Mouse (Mus musculus) midbrain, embryonic 11.5 days (tissue): ENCODE measurements around the gene Uba7. TPM values are rescaled to one million over a fixed set of nuclear protein-coding genes. Genes with fewer than 3 reads are reported as not detected.

Experiments
- ATAC-seq: fragments of 200-750 bp; cut with Nextera tagmentation; 2 replicates; pipeline ENCODE4 v1.8.0; 2017; ENCODE audit warnings: moderate TSS enrichment, moderate library complexity; ENCODE audit not compliant: low FRiP score
- DNase-seq: peaks from one replicate; pipeline ENCODE4 v3.0.0; 2015; ENCODE audit warnings: low spot score; ENCODE audit errors: missing footprints
- H3K27ac ChIP-seq: fragments of 300-500 bp; sonication (generic); 2 replicates; pipeline ENCODE4 v1.5.1; 2014; ENCODE audit warnings: low read depth, low read length
- H3K27me3 ChIP-seq: fragments of 300-500 bp; sonication (generic); 2 replicates; pipeline ENCODE4 v1.6.1; 2014; ENCODE audit warnings: mild to moderate bottlenecking, low read length, moderate library complexity, mixed read lengths; ENCODE audit not compliant: control insufficient read depth, insufficient read depth
- H3K36me3 ChIP-seq: fragments of 300-500 bp; sonication (generic); 2 replicates; pipeline ENCODE4 v1.6.1; 2014; ENCODE audit warnings: mild to moderate bottlenecking, low read length, moderate library complexity, mixed read lengths; ENCODE audit not compliant: control insufficient read depth, insufficient read depth
- H3K4me1 ChIP-seq: fragments of 300-500 bp; sonication (generic); 2 replicates; pipeline ENCODE4 v1.6.1; 2014; ENCODE audit warnings: low read length; ENCODE audit not compliant: control insufficient read depth, insufficient read depth
- H3K4me2 ChIP-seq: fragments of 300-500 bp; sonication (generic); 2 replicates; pipeline ENCODE4 v1.6.1; 2014; ENCODE audit warnings: mild to moderate bottlenecking, moderate library complexity
- H3K4me3 ChIP-seq: fragments of 300-500 bp; sonication (generic); 2 replicates; pipeline ENCODE4 v1.5.1; 2014; ENCODE audit warnings: low read depth, low read length
- H3K9ac ChIP-seq: fragments of 300-500 bp; sonication (generic); 2 replicates; pipeline ENCODE4 v1.6.1; 2014; ENCODE audit warnings: low read length
- H3K9me3 ChIP-seq: fragments of 300-500 bp; sonication (generic); 2 replicates; pipeline ENCODE4 v1.6.1; 2016; ENCODE audit warnings: low read length; ENCODE audit not compliant: control insufficient read depth
- WGBS: fragments of 180-500 bp; shearing (Covaris S2); extraction: QIAGEN DNeasy Blood & Tissue Kit; methylation state at CpG from one replicate; pipeline ENCODE4 v1.1.7; 2014; 5-methylcytosine and 5-hydroxymethylcytosine counted together
- polyA plus RNA-seq: library from polyadenylated mRNA; unstranded; fragments of >200 nt; fragmentation: Nextera tagmentation; extraction: Ambion mirVana; gene quantifications from 2 replicates; pipeline ENCODE4 v1.2.1, GENCODE M21; 2014

The Uba7 gene
- polyA plus RNA-seq, 1 experiment from 2014 or later, result 7.5 TPM

DNA sequence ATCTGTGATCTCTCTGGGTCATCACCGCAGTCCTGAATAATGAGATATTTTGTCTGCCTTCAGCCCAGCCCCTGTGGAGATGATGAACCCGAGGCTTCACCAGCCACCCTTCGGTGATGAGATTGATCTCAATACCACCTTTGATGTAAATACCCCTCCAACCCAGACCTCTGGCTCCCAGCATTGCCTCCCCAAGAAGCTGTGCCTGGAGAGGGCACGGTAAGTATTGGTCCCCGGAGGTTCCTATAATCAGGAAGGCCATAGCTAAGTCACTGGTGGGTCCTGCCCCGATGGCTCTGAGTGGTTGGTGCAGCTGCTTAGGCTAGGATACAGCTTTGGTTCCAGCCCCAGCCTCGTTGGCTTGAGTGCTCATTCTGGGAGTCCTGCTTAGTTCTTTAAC, 6.8 kb upstream of the Uba7 start:
- ATAC-seq (no peak), DNase-seq (no peak)
- Histone ChIP-seq H3K27me3 (no peaks in the 10 kb centered on the region), H3K4me3 (no peak overlapping the region), H3K9ac (no peak overlapping the region), H3K4me2 (no peak overlapping the region), H3K36me3 (peaks cover 6% of the 10 kb centered on the region; the same call in 1 of the 2 replicates), H3K9me3 (no peaks in the 10 kb centered on the region), H3K27ac (no peak overlapping the region), H3K4me1 (no peaks in the 10 kb centered on the region)
- WGBS, result 93% methylated on average over 7 of the region's 7 CpGs

DNA sequence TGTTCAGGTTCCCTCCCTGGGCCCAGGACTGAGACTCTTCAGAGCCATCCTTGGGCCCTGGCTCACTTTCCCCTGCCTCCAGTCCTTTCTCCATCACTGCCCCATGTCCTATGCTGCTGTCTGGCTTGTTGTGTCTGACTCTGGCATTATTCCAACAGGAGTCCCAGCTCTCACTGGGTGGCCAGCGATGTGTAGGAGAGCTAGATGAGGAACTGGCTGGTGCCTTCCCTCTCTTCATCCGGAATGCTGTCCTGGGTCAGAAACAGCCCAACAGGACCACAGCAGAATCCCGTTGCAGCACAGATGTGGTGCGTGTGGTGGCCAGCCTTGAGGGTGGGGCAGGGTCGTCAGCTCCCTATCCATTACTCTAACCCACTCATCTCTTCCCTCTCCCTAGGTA, 5.0 kb upstream of the Uba7 start:
- no peak for ATAC-seq
- no peaks in the 10 kb centered on the region for H3K9me3 ChIP-seq
- peaks cover 6% of the 10 kb centered on the region; the same call in 1 of the 2 replicates for H3K36me3 ChIP-seq
- no peak overlapping the region for H3K4me2 ChIP-seq
- WGBS, result 94% methylated on average over 5 of the region's 5 CpGs
- no peak overlapping the region for H3K27ac ChIP-seq
- H3K9ac ChIP-seq, result no peak overlapping the region
- no peaks in the 10 kb centered on the region for H3K27me3 ChIP-seq
- DNase-seq, result no peak
- no peaks in the 10 kb centered on the region for H3K4me1 ChIP-seq
- no peak overlapping the region for H3K4me3 ChIP-seq

DNA sequence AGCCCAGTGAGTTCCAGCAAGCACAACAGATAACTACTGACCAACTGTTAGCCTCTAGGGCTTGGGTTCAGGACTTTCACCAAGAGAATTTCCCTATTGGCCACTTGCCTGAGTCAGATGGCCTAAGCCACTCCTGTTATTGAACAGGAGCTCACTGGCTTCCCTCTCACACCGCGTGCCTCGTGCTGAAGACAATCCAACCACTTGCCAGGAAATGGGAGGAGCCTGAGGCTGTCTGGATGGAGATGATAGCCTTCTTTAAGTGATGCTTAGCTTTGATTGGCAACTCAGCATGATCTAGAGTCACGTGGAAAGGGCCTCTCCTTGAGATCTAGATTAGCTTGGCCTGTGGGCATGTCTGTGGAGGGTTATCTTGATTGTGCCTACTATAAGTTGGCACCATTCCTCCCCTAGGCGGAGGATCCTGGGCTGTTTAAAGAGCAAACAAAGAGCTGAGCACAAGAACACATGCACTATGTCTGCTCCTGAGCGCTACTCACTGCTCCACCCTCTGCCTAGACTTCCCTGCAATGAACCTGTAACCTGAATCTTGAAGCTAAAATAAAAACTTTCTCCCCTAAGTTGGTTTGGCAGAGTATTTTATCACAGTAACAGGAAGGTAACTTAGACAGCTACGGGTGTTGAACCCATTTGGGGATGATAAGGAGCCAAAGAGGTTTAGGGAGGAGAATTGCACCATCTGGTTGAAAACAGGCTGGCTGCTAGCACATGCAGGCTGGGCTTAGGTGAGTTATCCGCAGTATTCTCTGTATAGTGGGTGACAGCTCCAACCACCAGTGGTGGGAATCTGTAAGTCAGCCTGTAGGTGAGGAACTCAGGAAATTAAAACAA, 3.4 kb upstream of the Uba7 start:
- 86% methylated on average over 8 of the region's 8 CpGs for WGBS
- no peak overlapping the region for H3K4me2 ChIP-seq

DNA sequence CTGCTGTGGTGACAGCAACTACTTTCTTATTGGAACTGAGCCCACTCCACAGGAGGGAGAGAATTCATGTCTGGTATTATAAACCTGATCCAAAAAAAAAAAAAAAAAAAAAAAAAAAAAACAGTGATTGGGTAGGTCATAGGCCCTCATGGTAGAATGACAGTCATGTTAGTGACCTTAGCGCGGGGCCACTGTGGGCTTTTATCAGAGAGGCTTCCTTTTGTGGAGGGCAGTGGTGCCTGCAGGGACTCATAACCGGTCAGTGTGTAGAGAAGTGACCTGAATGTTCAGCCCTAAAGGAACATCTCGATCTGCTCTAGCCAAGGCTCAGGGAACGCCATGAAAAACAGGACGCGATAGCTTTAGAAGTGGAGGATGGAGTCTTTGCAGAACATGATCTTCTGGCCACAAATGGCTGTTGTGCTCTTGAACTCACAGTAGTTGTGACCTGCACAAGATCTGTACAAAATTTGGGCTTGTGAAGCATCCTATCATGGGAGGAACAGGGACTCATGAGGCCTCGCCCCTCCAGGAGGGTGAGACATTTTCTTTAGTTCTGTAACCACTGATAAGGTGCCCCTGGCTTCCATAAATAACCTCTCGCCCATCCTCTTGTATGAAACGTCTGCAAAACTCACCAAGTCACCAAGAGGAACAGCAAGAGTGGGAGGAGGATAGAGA, 674 bp upstream of the Uba7 start:
- Histone ChIP-seq H3K36me3 (peaks cover 2% of the 10 kb centered on the region; the same call in 1 of the 2 replicates), H3K9ac (no peak overlapping the region), H3K27me3 (no peaks in the 10 kb centered on the region), H3K4me1 (no peaks in the 10 kb centered on the region), H3K9me3 (no peaks in the 10 kb centered on the region), H3K4me3 (no peak overlapping the region), H3K27ac (no peak overlapping the region), H3K4me2 (no peak overlapping the region)
- ATAC-seq, result no peak
- DNase-seq, result no peak
- 82% methylated on average over 10 of the region's 10 CpGs for WGBS

More for the DNA sequence above, 3.4 kb upstream of the Uba7 start:
- no peak overlapping the region for H3K9ac ChIP-seq
- ATAC-seq (no peak), DNase-seq (no peak)
- H3K9me3 ChIP-seq, result no peaks in the 10 kb centered on the region
- peaks cover 6% of the 10 kb centered on the region; the same call in 1 of the 2 replicates for H3K36me3 ChIP-seq
- H3K27me3 ChIP-seq, result no peaks in the 10 kb centered on the region
- H3K27ac ChIP-seq, result no peak overlapping the region
- H3K4me3 ChIP-seq, result no peak overlapping the region
- H3K4me1 ChIP-seq, result no peaks in the 10 kb centered on the region

DNA sequence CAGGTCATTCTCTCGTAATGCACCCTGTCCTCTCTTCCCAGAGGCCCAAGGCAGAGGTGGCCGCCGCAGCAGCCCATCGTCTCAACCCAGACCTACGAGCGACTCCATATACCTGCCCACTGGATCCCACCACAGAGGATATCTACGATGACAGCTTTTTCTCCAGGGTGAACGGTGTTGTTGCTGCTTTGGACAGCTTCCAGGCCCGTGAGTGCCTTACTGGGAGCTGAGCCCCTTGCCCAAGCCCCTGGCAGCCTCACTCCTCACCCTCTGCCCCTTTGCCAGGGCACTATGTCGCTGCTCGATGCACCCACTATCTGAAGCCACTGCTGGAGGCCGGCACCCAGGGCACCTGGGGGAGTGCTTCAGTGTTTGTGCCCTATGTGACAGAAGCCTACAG, 3.5 kb downstream of the Uba7 start:
- Histone ChIP-seq H3K9ac (no peak overlapping the region), H3K4me1 (peaks cover 3% of the 10 kb centered on the region; the same call in 1 of the 2 replicates), H3K27me3 (no peaks in the 10 kb centered on the region; the same call in 1 of the 2 replicates), H3K4me3 (no peak overlapping the region), H3K9me3 (no peaks in the 10 kb centered on the region), H3K36me3 (no peaks in the 10 kb centered on the region), H3K27ac (no peak overlapping the region), H3K4me2 (no peak overlapping the region)
- DNase-seq (no peak), ATAC-seq (no peak)
- WGBS, result 90% methylated on average over 12 of the region's 12 CpGs

DNA sequence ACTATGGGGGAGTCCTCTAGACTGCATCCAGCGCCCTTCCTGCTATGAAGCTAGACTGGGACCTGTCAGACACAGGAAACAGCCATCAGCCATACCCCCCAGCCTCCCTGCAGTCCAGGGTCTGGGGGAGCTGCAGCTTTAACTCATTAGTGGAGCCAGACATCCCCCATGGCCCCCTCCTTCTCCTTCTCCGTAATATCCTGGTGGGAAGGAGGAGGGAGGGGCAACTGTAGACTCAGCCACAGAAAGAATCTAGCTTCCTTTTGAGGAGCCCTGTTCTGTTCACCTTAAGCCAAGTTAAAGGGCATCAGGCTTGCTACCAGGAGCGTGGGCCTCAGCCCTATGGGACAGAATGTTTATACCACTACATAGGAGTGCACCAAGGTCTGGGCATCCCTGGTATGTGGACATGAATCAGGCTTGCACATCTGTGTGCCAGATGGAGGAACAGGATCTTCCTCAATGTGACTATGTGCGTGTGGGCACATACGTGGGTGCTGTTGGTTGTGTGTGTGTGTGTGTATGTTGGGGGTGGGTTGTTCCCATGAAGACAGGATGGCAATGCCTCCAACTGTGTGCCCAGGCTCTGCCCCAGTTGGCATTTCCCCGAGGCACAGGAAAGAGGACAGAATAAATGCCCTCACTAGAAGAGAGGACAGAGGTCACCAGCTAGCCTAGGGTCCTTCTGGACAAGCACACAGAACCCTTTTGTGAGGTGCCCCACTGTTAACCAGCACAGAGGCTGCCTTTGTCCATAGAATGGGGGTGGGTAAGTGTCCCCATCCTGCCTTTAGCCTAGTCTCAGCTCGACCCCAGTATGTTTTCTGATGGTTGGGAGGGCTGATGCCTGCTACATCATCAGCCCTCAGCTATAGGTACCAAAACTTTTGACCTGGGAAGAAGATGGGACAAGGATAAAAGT, 6.6 kb downstream of the Uba7 start:
- Histone ChIP-seq H3K36me3 (no peaks in the 10 kb centered on the region), H3K27me3 (peaks cover 10% of the 10 kb centered on the region), H3K4me2 (no peak overlapping the region), H3K4me3 (no peak overlapping the region), H3K27ac (peak overlapping the region; percentile 4; the same call in 1 of the 2 replicates), H3K9ac (no peak overlapping the region), H3K4me1 (peaks cover 6% of the 10 kb centered on the region), H3K9me3 (no peaks in the 10 kb centered on the region)
- 69% methylated on average over 6 of the region's 7 CpGs for WGBS
- peak; percentile 81 for DNase-seq
- no peak for ATAC-seq

DNA sequence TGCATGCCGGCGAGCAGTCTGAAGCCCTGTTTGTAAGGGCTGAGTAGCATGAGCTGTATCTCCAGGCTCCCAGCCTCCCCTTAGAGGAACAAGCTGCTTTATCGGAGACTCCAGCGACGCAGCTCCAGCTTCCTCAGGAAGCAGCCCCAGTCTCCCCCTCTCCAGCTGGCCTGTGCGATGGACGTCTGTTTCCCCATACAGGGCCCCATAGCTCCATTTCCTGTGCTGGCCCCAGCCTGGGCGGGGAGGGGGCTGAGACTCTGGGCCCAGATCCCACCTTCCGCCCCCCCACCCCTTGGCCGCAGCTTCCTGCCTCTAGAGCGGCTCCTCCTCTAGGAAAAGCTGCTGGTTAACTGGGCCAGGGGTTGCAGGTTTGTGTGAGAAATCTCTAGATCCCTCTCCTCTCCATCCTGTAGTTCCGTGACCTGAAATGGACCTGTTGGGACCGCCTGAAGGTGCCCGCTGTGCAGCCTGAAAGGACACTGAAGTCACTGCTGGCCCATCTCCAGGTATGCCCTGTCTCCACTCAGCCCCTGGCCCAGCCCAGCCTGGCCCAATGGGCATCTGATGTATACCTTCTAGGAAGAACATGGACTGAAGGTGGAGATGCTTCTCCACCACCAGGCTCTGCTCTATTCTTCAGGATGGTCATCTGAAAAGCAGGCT, 7.5 kb downstream of the Uba7 start, which contains the start of gene Gm20661:
Gene Gm20661 (plus strand): TSS at position 378 of the 666 bp plus-strand sequence.
- Histone ChIP-seq H3K27ac (peak within 1 kb of the TSS; percentile 44; the same call in 1 of the 2 replicates), H3K4me1 (peaks cover 6% of the 10 kb centered on the region), H3K27me3 (peaks cover 10% of the 10 kb centered on the region), H3K4me3 (no peak within 1 kb of the TSS), H3K9ac (no peak within 1 kb of the TSS), H3K4me2 (peak within 1 kb of the TSS; percentile 88), H3K9me3 (no peaks in the 10 kb centered on the region), H3K36me3 (no peaks in the 10 kb centered on the region)
- WGBS, result 64% methylated on average over 14 of the region's 14 CpGs
- ATAC-seq (no peak), DNase-seq (no peak)

DNA sequence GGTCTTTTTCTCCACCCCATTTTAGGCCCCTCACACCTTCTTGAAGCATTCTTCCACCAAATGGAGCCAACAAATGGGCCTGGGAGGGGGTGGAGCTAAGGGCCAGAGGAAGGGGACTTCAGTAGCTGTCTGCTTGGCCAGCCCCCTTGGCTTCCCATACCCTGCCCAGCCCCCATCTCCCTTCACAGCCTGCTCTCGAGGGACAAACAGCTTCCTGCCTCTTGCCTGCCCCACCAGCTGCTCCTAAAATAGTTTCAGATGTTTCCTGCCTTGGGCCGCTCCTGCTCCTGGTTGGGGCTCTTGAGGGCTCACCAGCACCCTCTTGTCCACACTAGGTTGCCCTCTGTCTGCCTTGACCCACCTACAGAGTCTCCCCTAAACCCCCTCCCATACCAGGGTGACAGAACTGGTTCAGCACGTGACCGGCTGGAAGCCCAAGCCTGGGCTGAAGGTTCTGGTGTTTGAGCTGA, 8.2 kb downstream of the Uba7 start:
- H3K4me1 ChIP-seq, result peaks cover 6% of the 10 kb centered on the region
- DNase-seq (no peak), ATAC-seq (no peak)
- H3K9me3 ChIP-seq, result no peaks in the 10 kb centered on the region
- peak overlapping the region; percentile 44; the same call in 1 of the 2 replicates for H3K27ac ChIP-seq
- H3K9ac ChIP-seq, result no peak overlapping the region
- peak overlapping the region; percentile 88 for H3K4me2 ChIP-seq
- WGBS, result 40% methylated on average over 4 of the region's 4 CpGs
- H3K27me3 ChIP-seq, result peaks cover 10% of the 10 kb centered on the region
- no peaks in the 10 kb centered on the region for H3K36me3 ChIP-seq
- no peak overlapping the region for H3K4me3 ChIP-seq
